ENCODE assay signal across 12 mouse cellular contexts in genomic region chr5:92490779-92491178, GRCm38 (mm10). TPM values are rescaled to one million over a fixed set of nuclear protein-coding genes. Genes with fewer than 3 reads are reported as not detected.
DNase-seq lines count a peak whose midpoint lies in the region; ATAC-seq and TF ChIP-seq lines count a peak whose summit lies in the region.
"Had no signal": no experiment of that assay in that cellular context is flagged by ENCODE, and none has a peak within 500 bp of the region (broad histone marks: within the 10 kb centered on the region; RNA-seq: fewer than 3 reads in every experiment).

No protein-coding gene starts in this region.

- WGBS in lung, embryonic 14.5 days = 40% methylated on average over 4 of the region's 4 CpGs
- 28% methylated on average over 4 of the region's 4 CpGs for WGBS in lung, adult 2 months
- 34% methylated on average over 4 of the region's 4 CpGs for WGBS in liver, postnatal 0 days (ENCODE audit: insufficient replicate concordance)
- 58% methylated on average over 4 of the region's 4 CpGs for WGBS in hindbrain, postnatal 0 days

- peaks cover 24% of the 10 kb centered on the region for H3K4me1 ChIP-seq in lung, embryonic 14.5 days (ENCODE audit: insufficient read depth)
- peaks cover 46% of the 10 kb centered on the region for H3K4me1 ChIP-seq in lung, adult 2 months (ENCODE audit: control insufficient read depth, insufficient read depth, low read length)
- peaks cover 34% of the 10 kb centered on the region for H3K4me1 ChIP-seq in liver, postnatal 0 days (ENCODE audit: insufficient read depth)
- 0 out of 2 replicates have a peak, but pooled peaks cover 4% of the 10 kb centered on the region for H3K4me1 ChIP-seq in hindbrain, postnatal 0 days (ENCODE audit: insufficient read depth, low read length)

- intact Hi-C loops in heart, postnatal 10 days (cut with DNase I) = loop anchor here (10.0 kb wide), 1 partner anchor 176 kb away; the partner anchor contains the start of gene Sdad1

- no peak overlapping the region for H3K4me3 ChIP-seq in lung, embryonic 14.5 days (ENCODE audit: low read depth, low read length)
- H3K4me3 ChIP-seq in lung, adult 2 months (replicated peaks; ENCODE audit: extremely low read depth, low read depth, low read length) = no peak overlapping the region
- no peak overlapping the region for H3K4me3 ChIP-seq in liver, postnatal 0 days (ENCODE audit: low read depth, low read length)
- H3K4me3 ChIP-seq in hindbrain, postnatal 0 days (ENCODE audit: low read length) = no peak overlapping the region
- H3K4me3 ChIP-seq: forebrain, embryonic 12.5 days; liver, embryonic 15.5 days had no signal

- no peak overlapping the region for H3K4me2 ChIP-seq in lung, embryonic 14.5 days
- no peak overlapping the region for H3K4me2 ChIP-seq in liver, postnatal 0 days (ENCODE audit: low read depth, low read length)
- H3K4me2 ChIP-seq in hindbrain, postnatal 0 days (ENCODE audit: low read depth, low read length) = no peak overlapping the region
- H3K4me2 ChIP-seq: forebrain, embryonic 12.5 days; liver, embryonic 15.5 days had no signal

- TF ChIP-seq EP300 in liver, postnatal 0 days (IDR thresholded peaks at IDR 0.05; ENCODE audit: low read depth) = no peak

- no peak for TF ChIP-seq POLR2A in lung, adult 2 months (IDR thresholded peaks at IDR 0.05; ENCODE audit: borderline replicate concordance, extremely low read depth, low read depth, low read length)

- no peak for TF ChIP-seq CTCF in lung, embryonic 14.5 days (IDR thresholded peaks at IDR 0.05; ENCODE audit: low read depth)
- no peak for TF ChIP-seq CTCF in lung, adult 2 months (IDR thresholded peaks at IDR 0.05; ENCODE audit: insufficient read depth, low read length)
- no peak for TF ChIP-seq CTCF in liver, postnatal 0 days (IDR thresholded peaks at IDR 0.05; ENCODE audit: low read depth)
- TF ChIP-seq CTCF in hindbrain, postnatal 0 days (IDR thresholded peaks at IDR 0.05; ENCODE audit: low read depth) = no peak

- peaks cover 4% of the 10 kb centered on the region; the same call in 1 of the 2 replicates for H3K9me3 ChIP-seq in lung, embryonic 14.5 days (ENCODE audit: low read depth, low read length)
- H3K9me3 ChIP-seq in liver, postnatal 0 days (ENCODE audit: low read length) = no peaks in the 10 kb centered on the region; the same call in 1 of the 2 replicates
- no peaks in the 10 kb centered on the region for H3K9me3 ChIP-seq in hindbrain, postnatal 0 days (ENCODE audit: low read length)
- H3K9me3 ChIP-seq: forebrain, embryonic 12.5 days; liver, embryonic 15.5 days had no signal

- no peaks in the 10 kb centered on the region for H3K27me3 ChIP-seq in lung, embryonic 14.5 days (ENCODE audit: insufficient read depth, low read length)
- H3K27me3 ChIP-seq in liver, postnatal 0 days (ENCODE audit: insufficient read depth, low read length) = no peaks in the 10 kb centered on the region
- no peaks in the 10 kb centered on the region for H3K27me3 ChIP-seq in hindbrain, postnatal 0 days (ENCODE audit: insufficient read depth, low read length)
- H3K27me3 ChIP-seq: forebrain, embryonic 12.5 days; liver, embryonic 15.5 days had no signal

- H3K9ac ChIP-seq in lung, embryonic 14.5 days = no peak overlapping the region
- H3K9ac ChIP-seq in liver, postnatal 0 days (replicated peaks) = no peak overlapping the region
- H3K9ac ChIP-seq in hindbrain, postnatal 0 days (replicated peaks; ENCODE audit: low read length) = no peak overlapping the region
- H3K9ac ChIP-seq: forebrain, embryonic 12.5 days; liver, embryonic 15.5 days had no signal

- H3K27ac ChIP-seq in lung, embryonic 14.5 days (ENCODE audit: low read depth) = peak overlapping the region; percentile 36
- H3K27ac ChIP-seq in liver, postnatal 0 days (ENCODE audit: low read depth) = 0 out of 2 replicates have a peak overlapping the region, but pooled peaks have one; percentile 29
- no peak overlapping the region; the same call in 1 of the 2 replicates for H3K27ac ChIP-seq in hindbrain, postnatal 0 days
- H3K27ac ChIP-seq: forebrain, embryonic 12.5 days; liver, embryonic 15.5 days had no signal

- H3K36me3 ChIP-seq in lung, embryonic 14.5 days (ENCODE audit: insufficient read depth) = no peaks in the 10 kb centered on the region; the same call in 1 of the 2 replicates
- no peaks in the 10 kb centered on the region for H3K36me3 ChIP-seq in liver, postnatal 0 days (replicated peaks; ENCODE audit: insufficient read depth, low read length)
- H3K36me3 ChIP-seq in hindbrain, postnatal 0 days (ENCODE audit: insufficient read depth, low read length) = no peaks in the 10 kb centered on the region
- H3K36me3 ChIP-seq: liver, embryonic 15.5 days had no signal

- DNase-seq in lung, embryonic 14.5 days = no peak
- DNase-seq in lung, adult 2 months = no peak
- no peak for DNase-seq in liver, postnatal 0 days
- peak; percentile 94 for DNase-seq in thymus, postnatal 0 days (ENCODE audit: low spot score)
- no peak for DNase-seq in adrenal gland, postnatal 25 days
- DNase-seq in hindbrain, postnatal 0 days (ENCODE audit: low spot score) = no peak
- no peak for DNase-seq in heart, postnatal 10 days
- DNase-seq: kidney, postnatal 25 days; right cerebral cortex, postnatal 14 days had no signal

- ATAC-seq in lung, embryonic 14.5 days (ENCODE audit: insufficient read depth) = no peak
- ATAC-seq in activated CD4-positive, CD25-positive, alpha-beta regulatory T cell, adult 4 months = peak; percentile 85
- 0 out of 2 replicates have a peak, but pooled peaks have one; percentile 3 for ATAC-seq in liver, postnatal 0 days
- no peak for ATAC-seq in hindbrain, postnatal 0 days

RNA-seq across cellular contexts. Expression of gene Scarb2, which starts 15.9 kb away (rescaled TPM):
- 9.5 and 10.7 TPM in 2 replicates for polyA plus RNA-seq in lung, embryonic 14.5 days (2014; fragmentation: Nextera tagmentation; extraction: Ambion mirVana)
- polyA plus RNA-seq in lung, adult 2 months (2012; rRNA removed) = 55.1 and 59.1 TPM in 2 replicates
- polyA plus RNA-seq in activated CD4-positive, CD25-positive, alpha-beta regulatory T cell, adult 4 months (2017; shearing (Covaris generic)) = 10 to 100 TPM; 10.6 to 11.8 TPM
- polyA plus RNA-seq in liver, postnatal 0 days (2015; fragmentation: Nextera tagmentation; extraction: Ambion mirVana) = 16.3 and 16.5 TPM in 2 replicates
- 29.2 and 31.2 TPM in 2 replicates for polyA plus RNA-seq in thymus, postnatal 0 days (2015; fragmentation: Nextera tagmentation; extraction: Ambion mirVana)
- total RNA-seq in adrenal gland, postnatal 25 days (2021) = 62.2 and 65.1 TPM in 2 replicates
- 112 and 125 TPM in 2 replicates for total RNA-seq in hindbrain, postnatal 0 days (2014; rRNA removed)
- polyA plus RNA-seq in hindbrain, postnatal 0 days (2015; fragmentation: Nextera tagmentation; extraction: Ambion mirVana) = 21.7 and 22.9 TPM in 2 replicates
- total RNA-seq in heart, postnatal 10 days (2021) = 10 to 100 TPM; 93.1 to 98.1 TPM

RNA-seq across cellular contexts. Expression of gene Nup54, which starts 55.8 kb away (rescaled TPM):
- 57.8 and 61.9 TPM in 2 replicates for polyA plus RNA-seq in lung, embryonic 14.5 days (2014; fragmentation: Nextera tagmentation; extraction: Ambion mirVana)
- 10.5 and 13.2 TPM in 2 replicates for polyA plus RNA-seq in lung, adult 2 months (2012; rRNA removed)
- 10 to 100 TPM; 34.5 to 40.6 TPM for polyA plus RNA-seq in activated CD4-positive, CD25-positive, alpha-beta regulatory T cell, adult 4 months (2017; shearing (Covaris generic))
- 14.4 and 15.2 TPM in 2 replicates for polyA plus RNA-seq in liver, postnatal 0 days (2015; fragmentation: Nextera tagmentation; extraction: Ambion mirVana)
- 44.2 and 44.6 TPM in 2 replicates for polyA plus RNA-seq in thymus, postnatal 0 days (2015; fragmentation: Nextera tagmentation; extraction: Ambion mirVana)
- total RNA-seq in adrenal gland, postnatal 25 days (2021) = 30.1 and 33.5 TPM in 2 replicates
- 72.6 and 90.2 TPM in 2 replicates for total RNA-seq in hindbrain, postnatal 0 days (2014; rRNA removed)
- polyA plus RNA-seq in hindbrain, postnatal 0 days (2015; fragmentation: Nextera tagmentation; extraction: Ambion mirVana) = 41.3 and 42.3 TPM in 2 replicates
- 10 to 100 TPM; 20.7 to 27.0 TPM for total RNA-seq in heart, postnatal 10 days (2021)

Comparison
In these comparisons a context has a peak if more than half of its experiments do, and no peak if none do; other contexts are left out.
1. ATAC-seq: peak in activated CD4-positive, CD25-positive, alpha-beta regulatory T cell, adult 4 months (single experiment) and liver, postnatal 0 days (single experiment); none in lung, embryonic 14.5 days (single experiment) and hindbrain, postnatal 0 days (single experiment).